Mouse (Mus musculus) testis, adult 2 months (tissue): ENCODE measurements at regions not wholly inside any gene's neighbourhood (a gene's known extent, or its start where the extent isn't known, plus 50 kb on each side); places are given as distances from the start of the nearest gene placed in this dataset.

Experiments
- H3K27ac ChIP-seq: fragments of 200-500 bp; 2 replicates; pipeline ENCODE4 v1.5.1; 2012; ENCODE audit warnings: low read depth, low read length; ENCODE audit not compliant: control insufficient read depth, insufficient read depth
- H3K27me3 ChIP-seq: fragments of 200-500 bp; 2 replicates; pipeline ENCODE4 v1.6.1; 2012; ENCODE audit warnings: mild to moderate bottlenecking, low read length, moderate library complexity; ENCODE audit not compliant: control insufficient read depth, insufficient read depth
- H3K36me3 ChIP-seq: fragments of 200-500 bp; 2 replicates; pipeline ENCODE4 v1.6.1; 2012; ENCODE audit warnings: mild to moderate bottlenecking, low read length; ENCODE audit not compliant: control insufficient read depth, insufficient read depth
- H3K4me1 ChIP-seq: fragments of 200-500 bp; 2 replicates; pipeline ENCODE4 v1.6.1; 2012; ENCODE audit warnings: low read length; ENCODE audit not compliant: control insufficient read depth, insufficient read depth
- H3K4me3 ChIP-seq: fragments of 200-500 bp; 2 replicates; pipeline ENCODE4 v1.5.1; 2012; ENCODE audit warnings: low read depth, mild to moderate bottlenecking, low read length, moderate library complexity, mixed read lengths; ENCODE audit not compliant: control insufficient read depth
- CTCF ChIP-seq: fragments of 200-500 bp; IDR thresholded peaks from 2 replicates; pipeline ENCODE4 v1.5.1; 2012; ENCODE audit warnings: low read depth, mild to moderate bottlenecking, inconsistent platforms, low read length, moderate library complexity; ENCODE audit not compliant: control insufficient read depth, insufficient read depth, insufficient replicate concordance
- POLR2A ChIP-seq: fragments of 200-500 bp; IDR thresholded peaks from 2 replicates; pipeline ENCODE4 v1.6.1; 2012; ENCODE audit warnings: low read depth, mild to moderate bottlenecking, inconsistent platforms, low read length, moderate library complexity; ENCODE audit not compliant: control insufficient read depth

DNA sequence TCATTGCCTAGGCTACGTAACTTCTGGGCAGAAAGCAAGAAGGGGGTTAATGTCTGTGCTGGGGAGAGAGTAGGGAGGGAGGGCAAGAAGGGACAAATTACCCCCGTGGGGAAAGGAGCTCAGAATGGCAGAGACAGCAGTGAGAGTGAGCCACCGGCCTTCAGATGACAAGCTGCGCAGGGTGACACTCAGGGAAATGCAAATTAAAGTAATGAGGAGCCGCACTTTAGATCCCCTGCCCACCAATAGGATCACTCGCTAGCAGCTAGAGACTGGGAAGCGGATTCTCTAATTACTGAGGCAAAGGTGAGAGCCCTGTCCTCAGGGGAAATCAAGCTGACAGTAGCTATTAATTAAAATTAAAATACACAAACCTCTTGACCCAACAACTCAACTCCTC, 202.5 kb downstream of the Arhgef10l start:
- TF ChIP-seq POLR2A (no peak), CTCF (no peak)
- no peaks in the 10 kb centered on the region for H3K36me3 ChIP-seq
- H3K4me3 ChIP-seq, result no peak overlapping the region
- H3K27ac ChIP-seq, result no peak overlapping the region
- no peaks in the 10 kb centered on the region for H3K27me3 ChIP-seq
- H3K4me1 ChIP-seq, result no peaks in the 10 kb centered on the region

- Histone ChIP-seq H3K4me3 (no peak overlapping the region), H3K27ac (no peak overlapping the region), H3K36me3 (no peaks in the 10 kb centered on the region), H3K4me1 (no peaks in the 10 kb centered on the region), H3K27me3 (no peaks in the 10 kb centered on the region)
- TF ChIP-seq POLR2A, result no peak
- TF ChIP-seq CTCF, result no peak
Measured at GRCm38 (mm10) chr4:140461317-140461716, 204.5 kb downstream of the Arhgef10l start.

- no peaks in the 10 kb centered on the region; the same call in 1 of the 2 replicates for H3K4me1 ChIP-seq
- TF ChIP-seq POLR2A (no peak), CTCF (no peak)
Measured at GRCm38 (mm10) chr4:140449062-140449461, 202.5 kb upstream of the Igsf21 start.

DNA sequence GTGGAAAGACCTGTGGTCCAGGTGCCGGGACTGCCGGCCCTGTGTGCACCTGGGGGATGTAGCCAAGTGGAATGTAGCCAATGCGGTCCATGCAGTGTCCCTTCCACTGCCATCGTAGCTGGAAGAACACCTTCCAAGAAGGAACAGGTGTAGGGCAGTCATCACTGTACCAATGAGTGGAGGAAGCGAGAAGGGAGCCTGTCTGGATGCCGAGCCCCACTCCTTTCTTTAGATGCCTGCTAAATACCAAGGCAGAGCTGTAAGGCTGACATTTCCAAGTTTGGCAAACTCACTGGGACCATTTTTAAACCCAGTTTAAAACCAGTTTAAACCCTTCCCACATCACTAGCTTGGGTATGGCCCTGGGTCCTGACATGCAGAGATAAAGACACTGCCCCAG, 199.9 kb upstream of the Igsf21 start:
- no peak overlapping the region for H3K4me3 ChIP-seq
- TF ChIP-seq POLR2A (no peak), CTCF (no peak)
- H3K36me3 ChIP-seq, result no peaks in the 10 kb centered on the region
- no peaks in the 10 kb centered on the region; the same call in 1 of the 2 replicates for H3K4me1 ChIP-seq
- no peak overlapping the region for H3K27ac ChIP-seq
- H3K27me3 ChIP-seq, result no peaks in the 10 kb centered on the region

More at GRCm38 (mm10) chr4:140449062-140449461, 202.5 kb upstream of the Igsf21 start:
- no peak overlapping the region for H3K27ac ChIP-seq
- no peaks in the 10 kb centered on the region for H3K36me3 ChIP-seq
- no peak overlapping the region for H3K4me3 ChIP-seq
- H3K27me3 ChIP-seq, result no peaks in the 10 kb centered on the region

GRCm38 (mm10) chr4:140445931-140446330, 199.3 kb upstream of the Igsf21 start:
- H3K36me3 ChIP-seq, result no peaks in the 10 kb centered on the region
- H3K4me1 ChIP-seq, result no peaks in the 10 kb centered on the region; the same call in 1 of the 2 replicates
- TF ChIP-seq POLR2A (no peak), CTCF (no peak)
- H3K27me3 ChIP-seq, result no peaks in the 10 kb centered on the region
- H3K4me3 ChIP-seq, result no peak overlapping the region
- H3K27ac ChIP-seq, result no peak overlapping the region

DNA sequence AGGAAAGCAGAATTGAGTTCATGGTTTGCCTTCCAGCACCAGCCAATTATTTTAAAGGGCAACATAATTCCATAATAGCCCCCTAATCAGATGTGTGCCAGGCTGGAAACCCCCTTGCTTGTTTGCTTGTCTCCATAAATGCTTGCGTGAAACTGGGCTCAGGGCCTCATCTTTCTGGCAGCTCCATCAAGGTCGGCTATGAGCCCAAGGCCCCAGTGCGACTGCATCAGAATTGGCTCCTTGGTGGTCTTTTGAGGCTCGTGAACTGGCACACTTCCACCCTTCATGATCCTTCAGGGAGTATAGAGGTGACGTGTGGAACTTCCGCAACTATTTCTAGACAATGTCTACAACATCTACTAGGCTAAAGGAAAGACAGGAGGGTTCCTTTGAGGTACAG, 196.6 kb upstream of the Igsf21 start:
- Histone ChIP-seq H3K27me3 (no peaks in the 10 kb centered on the region), H3K4me3 (no peak overlapping the region), H3K27ac (no peak overlapping the region), H3K36me3 (no peaks in the 10 kb centered on the region), H3K4me1 (no peaks in the 10 kb centered on the region; the same call in 1 of the 2 replicates)
- TF ChIP-seq CTCF, result no peak

GRCm38 (mm10) chr4:140441805-140442204, 195.2 kb upstream of the Igsf21 start:
- H3K4me3 ChIP-seq, result no peak overlapping the region
- no peaks in the 10 kb centered on the region for H3K4me1 ChIP-seq
- H3K27ac ChIP-seq, result no peak overlapping the region
- H3K36me3 ChIP-seq, result no peaks in the 10 kb centered on the region
- H3K27me3 ChIP-seq, result no peaks in the 10 kb centered on the region
- TF ChIP-seq CTCF (no peak), POLR2A (no peak)

GRCm38 (mm10) chr4:140439856-140440255, 193.3 kb upstream of the Igsf21 start:
- no peak overlapping the region for H3K4me3 ChIP-seq
- no peaks in the 10 kb centered on the region for H3K27me3 ChIP-seq
- no peak overlapping the region for H3K27ac ChIP-seq
- no peaks in the 10 kb centered on the region for H3K4me1 ChIP-seq
- H3K36me3 ChIP-seq, result no peaks in the 10 kb centered on the region
- TF ChIP-seq CTCF (no peak), POLR2A (no peak)

DNA sequence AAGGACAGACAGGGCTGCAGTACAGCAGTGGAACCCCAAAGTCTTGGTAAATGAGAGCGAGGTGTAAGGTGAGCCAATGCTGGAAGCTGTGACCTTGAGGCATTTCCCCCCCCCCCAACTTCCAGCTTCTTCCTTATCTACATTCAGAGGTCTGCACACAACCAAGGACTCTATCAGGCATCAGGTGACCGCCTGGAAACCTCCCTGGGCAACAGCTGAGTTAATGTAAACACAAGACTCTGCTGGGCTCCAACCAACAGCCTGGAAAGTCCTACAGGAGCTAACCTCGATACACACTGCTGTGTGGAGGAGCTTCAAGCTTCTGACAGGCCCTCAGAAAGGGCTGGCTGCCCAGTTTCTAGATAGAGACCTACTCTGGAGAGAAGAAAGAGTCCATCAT, 189.4 kb upstream of the Igsf21 start:
- Histone ChIP-seq H3K4me1 (no peaks in the 10 kb centered on the region), H3K27me3 (no peaks in the 10 kb centered on the region)
- TF ChIP-seq POLR2A, result no peak
- no peak for TF ChIP-seq CTCF

More for the DNA sequence above, 189.4 kb upstream of the Igsf21 start:
- H3K36me3 ChIP-seq, result no peaks in the 10 kb centered on the region
- H3K27ac ChIP-seq, result no peak overlapping the region
- H3K4me3 ChIP-seq, result no peak overlapping the region
